In genomic region chr11:18745840-18746239, GRCm38 (mm10) we compare ENCODE assay signal across 9 mouse cellular contexts.
DNase-seq lines count a peak whose midpoint lies in the region; ATAC-seq and TF ChIP-seq lines count a peak whose summit lies in the region.
"Had no signal": no experiment of that assay in that cellular context is flagged by ENCODE, and none has a peak within 500 bp of the region (broad histone marks: within the 10 kb centered on the region; RNA-seq: fewer than 3 reads in every experiment).

No protein-coding gene starts in this region.

- H3K27ac ChIP-seq in hindbrain, embryonic 12.5 days: peak overlapping the region; percentile 86; the same call in 1 of the 2 replicates
- no peak overlapping the region for H3K27ac ChIP-seq in hindbrain, embryonic 16.5 days (ENCODE audit: low read depth, low read length)
- peak overlapping the region; percentile 89 for H3K27ac ChIP-seq in hindbrain, embryonic 13.5 days
- H3K27ac ChIP-seq in intestine, postnatal 0 days (ENCODE audit: low read depth, low read length): no peak overlapping the region
- H3K27ac ChIP-seq in neural tube, embryonic 13.5 days (replicated peaks): peak overlapping the region; percentile 86
- no peak overlapping the region for H3K27ac ChIP-seq in midbrain, embryonic 15.5 days

- no peak overlapping the region for H3K4me3 ChIP-seq in hindbrain, embryonic 12.5 days
- H3K4me3 ChIP-seq in hindbrain, embryonic 16.5 days (ENCODE audit: low read length): no peak overlapping the region
- H3K4me3 ChIP-seq in hindbrain, embryonic 13.5 days: no peak overlapping the region
- H3K4me3 ChIP-seq in intestine, postnatal 0 days (ENCODE audit: low read depth, low read length): no peak overlapping the region
- H3K4me3 ChIP-seq in neural tube, embryonic 13.5 days: no peak overlapping the region
- H3K4me3 ChIP-seq in midbrain, embryonic 15.5 days: no peak overlapping the region
- H3K4me3 ChIP-seq: limb, embryonic 10.5 days had no signal

- no peaks in the 10 kb centered on the region for H3K27me3 ChIP-seq in hindbrain, embryonic 12.5 days
- no peaks in the 10 kb centered on the region for H3K27me3 ChIP-seq in hindbrain, embryonic 16.5 days (replicated peaks; ENCODE audit: control insufficient read depth, insufficient read depth, low read length)
- H3K27me3 ChIP-seq in hindbrain, embryonic 13.5 days: no peaks in the 10 kb centered on the region
- H3K27me3 ChIP-seq in intestine, postnatal 0 days (replicated peaks; ENCODE audit: control insufficient read depth, insufficient read depth, low read length): no peaks in the 10 kb centered on the region
- H3K27me3 ChIP-seq in neural tube, embryonic 13.5 days: no peaks in the 10 kb centered on the region
- no peaks in the 10 kb centered on the region for H3K27me3 ChIP-seq in midbrain, embryonic 15.5 days (replicated peaks)

- H3K4me2 ChIP-seq in hindbrain, embryonic 12.5 days (replicated peaks): no peak overlapping the region
- H3K4me2 ChIP-seq in hindbrain, embryonic 16.5 days (ENCODE audit: low read length): no peak overlapping the region
- H3K4me2 ChIP-seq in hindbrain, embryonic 13.5 days: no peak overlapping the region
- H3K4me2 ChIP-seq in intestine, postnatal 0 days (replicated peaks; ENCODE audit: low read depth): peak overlapping the region; percentile 37; the same call in 1 of the 2 replicates
- peak overlapping the region; percentile 2; the same call in 1 of the 2 replicates for H3K4me2 ChIP-seq in neural tube, embryonic 13.5 days
- no peak overlapping the region for H3K4me2 ChIP-seq in midbrain, embryonic 15.5 days

- peaks cover 49% of the 10 kb centered on the region for H3K4me1 ChIP-seq in hindbrain, embryonic 12.5 days
- peaks cover 17% of the 10 kb centered on the region for H3K4me1 ChIP-seq in hindbrain, embryonic 16.5 days (ENCODE audit: control insufficient read depth, insufficient read depth, low read depth, low read length)
- peaks cover 54% of the 10 kb centered on the region for H3K4me1 ChIP-seq in hindbrain, embryonic 13.5 days (replicated peaks)
- H3K4me1 ChIP-seq in intestine, postnatal 0 days (replicated peaks; ENCODE audit: control insufficient read depth, insufficient read depth, low read length): 0 out of 2 replicates have a peak, but pooled peaks cover 3% of the 10 kb centered on the region
- peaks cover 56% of the 10 kb centered on the region for H3K4me1 ChIP-seq in neural tube, embryonic 13.5 days (replicated peaks)
- H3K4me1 ChIP-seq in midbrain, embryonic 15.5 days: peaks cover 28% of the 10 kb centered on the region

- H3K36me3 ChIP-seq in hindbrain, embryonic 12.5 days: no peaks in the 10 kb centered on the region
- H3K36me3 ChIP-seq in hindbrain, embryonic 16.5 days (ENCODE audit: control insufficient read depth, insufficient read depth, low read length): no peaks in the 10 kb centered on the region
- H3K36me3 ChIP-seq in hindbrain, embryonic 13.5 days: no peaks in the 10 kb centered on the region
- H3K36me3 ChIP-seq in intestine, postnatal 0 days (ENCODE audit: control insufficient read depth, insufficient read depth): no peaks in the 10 kb centered on the region
- no peaks in the 10 kb centered on the region for H3K36me3 ChIP-seq in neural tube, embryonic 13.5 days
- H3K36me3 ChIP-seq in midbrain, embryonic 15.5 days (replicated peaks): no peaks in the 10 kb centered on the region
- H3K36me3 ChIP-seq: limb, embryonic 10.5 days had no signal

- ATAC-seq in hindbrain, embryonic 12.5 days (ENCODE audit: low FRiP score): no peak
- ATAC-seq in hindbrain, embryonic 16.5 days: no peak
- ATAC-seq in hindbrain, embryonic 13.5 days (ENCODE audit: low FRiP score): no peak
- no peak for ATAC-seq in intestine, postnatal 0 days
- ATAC-seq in neural tube, embryonic 13.5 days (ENCODE audit: low read depth): no peak
- ATAC-seq in midbrain, embryonic 15.5 days (replicated peaks): no peak
- ATAC-seq: midbrain, embryonic 16.5 days had no signal

- no peak for TF ChIP-seq CTCF in intestine, postnatal 0 days (IDR thresholded peaks at IDR 0.05; ENCODE audit: low read depth)

- no peaks in the 10 kb centered on the region for H3K9me3 ChIP-seq in hindbrain, embryonic 12.5 days (replicated peaks)
- H3K9me3 ChIP-seq in hindbrain, embryonic 16.5 days (ENCODE audit: control insufficient read depth, low read length): no peaks in the 10 kb centered on the region
- no peaks in the 10 kb centered on the region for H3K9me3 ChIP-seq in hindbrain, embryonic 13.5 days
- H3K9me3 ChIP-seq in intestine, postnatal 0 days (ENCODE audit: control insufficient read depth): no peaks in the 10 kb centered on the region
- no peaks in the 10 kb centered on the region for H3K9me3 ChIP-seq in neural tube, embryonic 13.5 days
- no peaks in the 10 kb centered on the region for H3K9me3 ChIP-seq in midbrain, embryonic 15.5 days
- H3K9me3 ChIP-seq: limb, embryonic 10.5 days had no signal

- 52% methylated on average over 10 of the region's 10 CpGs for WGBS in hindbrain, embryonic 12.5 days
- 42% methylated on average over 10 of the region's 10 CpGs for WGBS in hindbrain, embryonic 16.5 days
- 42% methylated on average over 10 of the region's 10 CpGs for WGBS in hindbrain, embryonic 13.5 days
- 15% methylated on average over 10 of the region's 10 CpGs for WGBS in intestine, postnatal 0 days
- WGBS in neural tube, embryonic 13.5 days: 24% methylated on average over 10 of the region's 10 CpGs
- WGBS in midbrain, embryonic 15.5 days: 64% methylated on average over 10 of the region's 10 CpGs

- H3K9ac ChIP-seq in hindbrain, embryonic 12.5 days: no peak overlapping the region
- no peak overlapping the region for H3K9ac ChIP-seq in hindbrain, embryonic 16.5 days (ENCODE audit: low read depth, low read length)
- no peak overlapping the region for H3K9ac ChIP-seq in hindbrain, embryonic 13.5 days
- no peak overlapping the region for H3K9ac ChIP-seq in intestine, postnatal 0 days (ENCODE audit: low read depth, low read length)
- no peak overlapping the region for H3K9ac ChIP-seq in neural tube, embryonic 13.5 days
- no peak overlapping the region for H3K9ac ChIP-seq in midbrain, embryonic 15.5 days

- DNase-seq in T-cell, adult 2 months (ENCODE audit: low spot score): no peak

Comparison
In these comparisons a context has a peak if more than half of its experiments do, and no peak if none do; other contexts are left out.
1. H3K27ac ChIP-seq: peak in hindbrain, embryonic 12.5 days (single experiment), hindbrain, embryonic 13.5 days (single experiment) and neural tube, embryonic 13.5 days (single experiment); none in hindbrain, embryonic 16.5 days (single experiment), intestine, postnatal 0 days (single experiment) and midbrain, embryonic 15.5 days (single experiment).
2. H3K4me2 ChIP-seq: peak in intestine, postnatal 0 days (single experiment) and neural tube, embryonic 13.5 days (single experiment); none in hindbrain, embryonic 12.5 days (single experiment), hindbrain, embryonic 16.5 days (single experiment), hindbrain, embryonic 13.5 days (single experiment) and midbrain, embryonic 15.5 days (single experiment).